Mouse (Mus musculus) kidney, embryonic 16.5 days (tissue): ENCODE results near the gene Tnfsf18. TPM values are rescaled to one million over a fixed set of nuclear protein-coding genes. Genes with fewer than 3 reads are reported as not detected.
A peak's percentile ranks its signal among the peaks of the same experiment; 100 is the strongest.

ENCODE experiments used
- ATAC-seq: fragments of 200-750 bp; cut with Nextera tagmentation; 2 replicates; pipeline ENCODE4 v1.8.0; 2017; ENCODE audit warnings: moderate TSS enrichment; ENCODE audit not compliant: low FRiP score, low TSS enrichment
- H3K27ac ChIP-seq: fragments of 300-500 bp; sonication (generic); 2 replicates; pipeline ENCODE4 v1.5.1; 2014; ENCODE audit warnings: low read length
- H3K27me3 ChIP-seq: fragments of 300-500 bp; sonication (generic); 2 replicates; pipeline ENCODE4 v1.6.1; 2014; ENCODE audit warnings: low read length, control low read depth, mixed read lengths; ENCODE audit not compliant: insufficient read depth
- H3K36me3 ChIP-seq: fragments of 300-500 bp; sonication (generic); 2 replicates; pipeline ENCODE4 v1.6.1; 2014; ENCODE audit warnings: low read length, control low read depth, mixed read lengths; ENCODE audit not compliant: insufficient read depth
- H3K4me1 ChIP-seq: fragments of 300-500 bp; sonication (generic); 2 replicates; pipeline ENCODE4 v1.6.1; 2014; ENCODE audit warnings: low read length, control low read depth, mixed read lengths; ENCODE audit not compliant: insufficient read depth
- H3K4me2 ChIP-seq: fragments of 300-500 bp; sonication (generic); replicated peaks from 2 replicates; pipeline ENCODE4 v1.6.1; 2014; ENCODE audit warnings: low read depth, low read length
- H3K4me3 ChIP-seq: fragments of 300-500 bp; sonication (generic); 2 replicates; pipeline ENCODE4 v1.5.1; 2014; ENCODE audit warnings: mild to moderate bottlenecking, low read length
- H3K9ac ChIP-seq: fragments of 300-500 bp; sonication (generic); replicated peaks from 2 replicates; pipeline ENCODE4 v1.6.1; 2014; ENCODE audit warnings: low read length
- H3K9me3 ChIP-seq: fragments of 300-500 bp; sonication (generic); 2 replicates; pipeline ENCODE4 v1.6.1; 2016; ENCODE audit warnings: low read length, control low read depth
- WGBS: fragments of 180-500 bp; shearing (Covaris S2); extraction: QIAGEN DNeasy Blood & Tissue Kit; methylation state at CpG from one replicate; pipeline ENCODE4 v1.1.7; 2014; 5-methylcytosine and 5-hydroxymethylcytosine counted together
- polyA plus RNA-seq: library from polyadenylated mRNA; unstranded; fragments of >200 nt; fragmentation: Nextera tagmentation; extraction: Ambion mirVana; gene quantifications from 2 replicates; pipeline ENCODE4 v1.2.1, GENCODE M21; 2015

Gene Tnfsf18
- polyA plus RNA-seq, 1 experiment from 2014 or later = not detected

- WGBS = 61% methylated on average over 7 of the region's 7 CpGs
- H3K4me3 ChIP-seq = no peak overlapping the region
- no peak overlapping the region for H3K27ac ChIP-seq
- H3K9me3 ChIP-seq = no peaks in the 10 kb centered on the region
- peaks cover 11% of the 10 kb centered on the region for H3K4me1 ChIP-seq
- H3K36me3 ChIP-seq = no peaks in the 10 kb centered on the region
- H3K9ac ChIP-seq = no peak overlapping the region
- no peak for ATAC-seq
- no peak overlapping the region for H3K4me2 ChIP-seq
- no peaks in the 10 kb centered on the region for H3K27me3 ChIP-seq
Measured at GRCm38 (mm10) chr1:161496866-161497645, 2.6 kb downstream of the Tnfsf18 start.

- Histone ChIP-seq H3K4me1 (0 out of 2 replicates have a peak, but pooled peaks cover 3% of the 10 kb centered on the region), H3K9ac (no peak overlapping the region), H3K4me3 (no peak overlapping the region), H3K4me2 (no peak overlapping the region), H3K9me3 (no peaks in the 10 kb centered on the region), H3K36me3 (no peaks in the 10 kb centered on the region), H3K27ac (no peak overlapping the region), H3K27me3 (no peaks in the 10 kb centered on the region)
- WGBS = 85% methylated on average over 6 of the region's 6 CpGs
- ATAC-seq = no peak
Measured at GRCm38 (mm10) chr1:161500114-161500810, 5.8 kb downstream of the Tnfsf18 start.

- no peak for ATAC-seq
- H3K27ac ChIP-seq = no peak overlapping the region
- no peak overlapping the region for H3K4me2 ChIP-seq
- H3K27me3 ChIP-seq = no peaks in the 10 kb centered on the region
- whole genome bisulfite sequencing = 81% methylated on average over 4 of the region's 4 CpGs
- no peaks in the 10 kb centered on the region for H3K36me3 ChIP-seq
- no peaks in the 10 kb centered on the region for H3K9me3 ChIP-seq
- H3K4me1 ChIP-seq = 0 out of 2 replicates have a peak, but pooled peaks cover 3% of the 10 kb centered on the region
- no peak overlapping the region for H3K4me3 ChIP-seq
- H3K9ac ChIP-seq = no peak overlapping the region
Measured at GRCm38 (mm10) chr1:161500811-161501146, 6.3 kb downstream of the Tnfsf18 start.

- no peak overlapping the region for H3K4me2 ChIP-seq
- no peak for ATAC-seq
- H3K4me3 ChIP-seq = no peak overlapping the region
- H3K4me1 ChIP-seq = peaks cover 6% of the 10 kb centered on the region
- H3K27ac ChIP-seq = no peak overlapping the region
- H3K36me3 ChIP-seq = no peaks in the 10 kb centered on the region
- no peaks in the 10 kb centered on the region for H3K9me3 ChIP-seq
- 81% methylated on average over 4 of the region's 4 CpGs for WGBS
- no peak overlapping the region for H3K9ac ChIP-seq
- no peaks in the 10 kb centered on the region for H3K27me3 ChIP-seq
Measured at GRCm38 (mm10) chr1:161506317-161506716, 11.9 kb downstream of the Tnfsf18 start.

- no peak overlapping the region for H3K9ac ChIP-seq
- no peak overlapping the region for H3K4me3 ChIP-seq
- WGBS = 32% methylated on average over 3 of the region's 3 CpGs
- no peaks in the 10 kb centered on the region for H3K36me3 ChIP-seq
- peak; percentile 81 for ATAC-seq
- no peaks in the 10 kb centered on the region for H3K9me3 ChIP-seq
- no peak overlapping the region for H3K4me2 ChIP-seq
- H3K27me3 ChIP-seq = no peaks in the 10 kb centered on the region
- H3K27ac ChIP-seq = peak overlapping the region; percentile 78
- H3K4me1 ChIP-seq = peaks cover 6% of the 10 kb centered on the region
Measured at GRCm38 (mm10) chr1:161507623-161508047, 13.2 kb downstream of the Tnfsf18 start.

GRCm38 (mm10) chr1:161517355-161517754 lies 22.9 kb downstream of the Tnfsf18 start:
- no peaks in the 10 kb centered on the region for H3K9me3 ChIP-seq
- H3K27me3 ChIP-seq = no peaks in the 10 kb centered on the region
- no peaks in the 10 kb centered on the region for H3K4me1 ChIP-seq
- no peak overlapping the region for H3K9ac ChIP-seq
- H3K4me2 ChIP-seq = no peak overlapping the region
- no peak overlapping the region for H3K4me3 ChIP-seq
- WGBS = 84% methylated on average over 3 of the region's 3 CpGs
- H3K36me3 ChIP-seq = no peaks in the 10 kb centered on the region
- ATAC-seq = no peak
- no peak overlapping the region for H3K27ac ChIP-seq

- no peaks in the 10 kb centered on the region for H3K27me3 ChIP-seq
- H3K27ac ChIP-seq = no peak overlapping the region
- H3K4me2 ChIP-seq = no peak overlapping the region
- no peaks in the 10 kb centered on the region for H3K9me3 ChIP-seq
- no peak overlapping the region for H3K9ac ChIP-seq
- no peaks in the 10 kb centered on the region for H3K36me3 ChIP-seq
- H3K4me3 ChIP-seq = no peak overlapping the region
- no peak for ATAC-seq
- 71% methylated on average over 1 of the region's 1 CpGs for WGBS
- no peaks in the 10 kb centered on the region for H3K4me1 ChIP-seq
Measured at GRCm38 (mm10) chr1:161520223-161520622, 25.8 kb downstream of the Tnfsf18 start.

- H3K36me3 ChIP-seq = no peaks in the 10 kb centered on the region
- H3K27ac ChIP-seq = no peak overlapping the region
- H3K9me3 ChIP-seq = peaks cover 3% of the 10 kb centered on the region; the same call in 1 of the 2 replicates
- H3K4me2 ChIP-seq = no peak overlapping the region
- no peak overlapping the region for H3K4me3 ChIP-seq
- no peaks in the 10 kb centered on the region for H3K4me1 ChIP-seq
- H3K27me3 ChIP-seq = no peaks in the 10 kb centered on the region
- no peak overlapping the region for H3K9ac ChIP-seq
- ATAC-seq = no peak
- WGBS = 91% methylated on average over 1 of the region's 1 CpGs
Measured at GRCm38 (mm10) chr1:161528173-161528572, 33.7 kb downstream of the Tnfsf18 start.

- H3K36me3 ChIP-seq = no peaks in the 10 kb centered on the region
- ATAC-seq = no peak
- no peak overlapping the region for H3K4me2 ChIP-seq
- H3K9ac ChIP-seq = no peak overlapping the region
- no peak overlapping the region for H3K4me3 ChIP-seq
- no peak overlapping the region for H3K27ac ChIP-seq
- H3K9me3 ChIP-seq = no peaks in the 10 kb centered on the region
- WGBS = 83% methylated on average over 5 of the region's 5 CpGs
- no peaks in the 10 kb centered on the region for H3K27me3 ChIP-seq
- H3K4me1 ChIP-seq = no peaks in the 10 kb centered on the region
Measured at GRCm38 (mm10) chr1:161550596-161551095, 56.2 kb downstream of the Tnfsf18 start.

GRCm38 (mm10) chr1:161552098-161552497 lies 57.6 kb downstream of the Tnfsf18 start:
- Histone ChIP-seq H3K4me3 (no peak overlapping the region), H3K9ac (no peak overlapping the region), H3K4me2 (no peak overlapping the region), H3K36me3 (no peaks in the 10 kb centered on the region), H3K27me3 (no peaks in the 10 kb centered on the region), H3K4me1 (no peaks in the 10 kb centered on the region), H3K27ac (no peak overlapping the region), H3K9me3 (no peaks in the 10 kb centered on the region)
- 66% methylated on average over 2 of the region's 2 CpGs for WGBS
- ATAC-seq = no peak
